Mouse (Mus musculus): ENCODE data around the gene Arl4d. TPM values are rescaled to one million over a fixed set of nuclear protein-coding genes. Genes with fewer than 3 reads are reported as not detected.

The Arl4d gene
- polyA plus RNA-seq, 1 experiment from 2014 or later = 33.1 TPM

DNA sequence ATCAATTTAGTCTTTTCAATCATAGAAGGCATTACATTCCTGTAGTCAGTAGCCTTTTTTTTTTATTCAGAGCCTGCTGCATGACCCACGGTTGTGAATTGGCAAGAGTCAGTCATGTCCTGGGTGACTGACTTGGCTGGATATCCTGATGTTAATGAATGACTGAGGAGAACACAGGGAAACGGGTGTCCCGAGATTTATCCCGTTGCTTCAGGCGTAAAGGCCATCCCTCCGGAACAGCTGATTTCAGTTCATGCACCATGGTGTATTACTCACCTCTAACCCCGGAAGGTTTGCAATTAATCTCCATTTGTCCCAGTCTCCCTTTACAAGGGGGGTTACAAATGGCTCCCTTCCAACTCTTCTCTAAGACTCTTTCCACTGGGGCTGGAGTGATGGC, 48.7 kb downstream of the Arl4d start:
- no peaks in the 10 kb centered on the region for H3K27me3 ChIP-seq (replicated peaks; ENCODE audit: insufficient read depth, low read length)
- no peak overlapping the region for H3K27ac ChIP-seq (ENCODE audit: low read length)
- no peaks in the 10 kb centered on the region for H3K36me3 ChIP-seq (ENCODE audit: insufficient read depth, low read length)
- H3K4me1 ChIP-seq (ENCODE audit: insufficient read depth, low read depth, low read length) = no peaks in the 10 kb centered on the region
- no peak overlapping the region for H3K4me3 ChIP-seq (ENCODE audit: low read depth, low read length)
- H3K4me2 ChIP-seq (replicated peaks; ENCODE audit: low read depth, low read length) = no peak overlapping the region
- H3K9ac ChIP-seq (replicated peaks; ENCODE audit: low read depth) = no peak overlapping the region
- WGBS = 62% methylated on average over 7 of the region's 7 CpGs
- H3K9me3 ChIP-seq (ENCODE audit: low read length) = no peaks in the 10 kb centered on the region
- no peak for ATAC-seq
- TF ChIP-seq EP300 (IDR thresholded peaks at IDR 0.05) (no peak), CTCF (IDR thresholded peaks at IDR 0.05) (no peak)
- no peak for DNase-seq (ENCODE audit: low spot score)

Other genes with a start within 250 kb of the Arl4d start
- 26.5 and 27.0 TPM in 2 replicates for gene Aarsd1, start 247.9 kb upstream of the Arl4d start, polyA plus RNA-seq (2015; fragmentation: Nextera tagmentation; extraction: Ambion mirVana)
- 2.6 and 2.9 TPM in 2 replicates for gene Gm27029, start 240.7 kb upstream of the Arl4d start, polyA plus RNA-seq (2015; fragmentation: Nextera tagmentation; extraction: Ambion mirVana)
- gene Rundc1, start 240.5 kb upstream of the Arl4d start, polyA plus RNA-seq (2015; fragmentation: Nextera tagmentation; extraction: Ambion mirVana) = 14.3 and 15.5 TPM in 2 replicates
- gene Ptges3l, start 240.2 kb upstream of the Arl4d start, polyA plus RNA-seq (2015; fragmentation: Nextera tagmentation; extraction: Ambion mirVana) = 6.5 and 7.3 TPM in 2 replicates
- 221 and 251 TPM in 2 replicates for gene Rpl27, start 223.2 kb upstream of the Arl4d start, polyA plus RNA-seq (2015; fragmentation: Nextera tagmentation; extraction: Ambion mirVana)
- 48.1 and 50.6 TPM in 2 replicates for gene Ifi35, start 217.1 kb upstream of the Arl4d start, polyA plus RNA-seq (2015; fragmentation: Nextera tagmentation; extraction: Ambion mirVana)
- 7.5 and 9.4 TPM in 2 replicates for gene Rnd2, start 200.5 kb upstream of the Arl4d start, polyA plus RNA-seq (2015; fragmentation: Nextera tagmentation; extraction: Ambion mirVana)
- 76.4 and 88.1 TPM in 2 replicates for gene Vat1, start 199.3 kb upstream of the Arl4d start, polyA plus RNA-seq (2015; fragmentation: Nextera tagmentation; extraction: Ambion mirVana)
- 0.42 and 1.5 TPM in 2 replicates for gene Brca1, start 113.6 kb upstream of the Arl4d start, polyA plus RNA-seq (2015; fragmentation: Nextera tagmentation; extraction: Ambion mirVana)
- 57.2 and 58.7 TPM in 2 replicates for gene Nbr1, start 113.4 kb upstream of the Arl4d start, polyA plus RNA-seq (2015; fragmentation: Nextera tagmentation; extraction: Ambion mirVana)
- gene Tmem106a, start 83.3 kb upstream of the Arl4d start, polyA plus RNA-seq (2015; fragmentation: Nextera tagmentation; extraction: Ambion mirVana) = 7.6 TPM in 2 replicates
- gene Gm11634, start 66.3 kb upstream of the Arl4d start, polyA plus RNA-seq (2015; fragmentation: Nextera tagmentation; extraction: Ambion mirVana) = not detected in 2 replicates
- 20.1 and 34.1 TPM in 2 replicates for gene Rdm1, start 38.3 kb upstream of the Arl4d start, polyA plus RNA-seq (2015; fragmentation: Nextera tagmentation; extraction: Ambion mirVana)
- 16.4 and 20.3 TPM in 2 replicates for gene Dhx8, start 67.4 kb downstream of the Arl4d start, polyA plus RNA-seq (2015; fragmentation: Nextera tagmentation; extraction: Ambion mirVana)
- 1.2 TPM in 2 replicates for gene Etv4, start 119.8 kb downstream of the Arl4d start, polyA plus RNA-seq (2015; fragmentation: Nextera tagmentation; extraction: Ambion mirVana)
- gene Meox1, start 228.8 kb downstream of the Arl4d start, polyA plus RNA-seq (2015; fragmentation: Nextera tagmentation; extraction: Ambion mirVana) = 8.1 and 8.7 TPM in 2 replicates

All from lung, postnatal 0 days (tissue).